Mouse (Mus musculus) gonadal fat pad, adult 2 months (tissue): ENCODE measurements around the gene Ttc8. TPM values are rescaled to one million over a fixed set of nuclear protein-coding genes. Genes with fewer than 3 reads are reported as not detected.
A peak's percentile ranks its signal among the peaks of the same experiment; 100 is the strongest.

Experiments
- DNase-seq: peaks from one replicate; pipeline ENCODE4 v3.0.0-alpha.2; 2012; ENCODE audit warnings: low read depth
- polyA plus RNA-seq: library from polyadenylated mRNA; depleted of rRNA; stranded (reverse); fragments of >200 nt; gene quantifications from 2 replicates; pipeline ENCODE4 v1.2.3, GENCODE M21; 2012

Ttc8 gene
- polyA plus RNA-seq, 1 experiment = 17.7 TPM

- DNase-seq = no peak
Observed at GRCm38 (mm10) chr12:98973461-98973860, 53.1 kb downstream of the Ttc8 start.

DNA sequence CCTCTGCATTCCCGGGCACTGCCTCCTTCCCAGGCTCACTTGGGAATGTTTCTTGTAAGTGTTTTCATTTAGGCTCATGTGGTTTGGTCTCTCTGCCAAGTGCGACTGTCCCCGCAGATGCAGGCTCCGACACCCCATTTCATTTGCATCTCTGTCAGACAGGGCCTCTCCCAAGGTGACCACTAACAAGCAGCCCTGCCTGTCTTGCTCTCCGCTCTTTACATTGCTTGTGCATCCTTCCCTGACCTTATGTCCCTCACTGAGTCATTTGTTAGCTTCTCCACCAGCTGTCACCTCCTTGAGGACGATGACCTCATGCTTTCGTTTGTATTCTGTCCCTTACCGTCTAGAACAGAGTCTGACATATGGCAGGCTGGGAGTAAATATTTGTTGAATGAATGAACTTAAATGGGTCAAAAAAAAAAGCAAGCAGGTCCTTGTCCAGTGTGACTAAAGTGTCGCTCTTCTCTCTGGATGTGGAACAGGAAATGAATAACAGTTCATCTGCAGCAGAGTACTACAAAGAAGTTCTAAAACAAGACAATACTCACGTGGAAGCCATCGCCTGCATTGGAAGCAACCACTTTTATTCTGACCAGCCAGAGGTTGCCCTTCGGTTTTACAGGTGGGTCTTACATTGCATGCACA is 53.9 kb downstream of the Ttc8 start:
- no peak for DNase-seq

DNA sequence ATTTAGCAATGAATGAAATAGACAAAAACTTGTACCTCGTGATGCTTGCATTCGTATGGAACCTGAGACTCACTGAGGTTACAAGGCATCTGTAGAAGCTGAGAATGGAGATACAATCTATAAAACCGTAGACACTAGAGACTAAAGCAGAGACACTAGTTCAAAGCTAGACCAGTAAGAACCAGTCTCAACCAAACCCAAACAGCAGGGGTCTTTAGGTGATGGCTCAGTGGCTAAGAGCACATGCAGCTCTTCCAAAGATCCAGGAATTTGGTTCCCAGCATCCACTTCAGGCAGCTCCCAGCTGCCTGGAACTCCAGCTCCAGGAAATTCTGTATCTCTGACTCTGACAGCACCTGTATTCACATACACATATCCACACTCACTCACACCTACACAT is 60.7 kb downstream of the Ttc8 start:
- no peak for DNase-seq

- DNase-seq = no peak
Observed at GRCm38 (mm10) chr12:98984785-98985184, 64.4 kb downstream of the Ttc8 start.

- no peak for DNase-seq
Observed at GRCm38 (mm10) chr12:98991076-98991829, 70.9 kb downstream of the Ttc8 start.

GRCm38 (mm10) chr12:98991830-98992216 is 71.4 kb downstream of the Ttc8 start:
- DNase-seq = no peak

GRCm38 (mm10) chr12:98993736-98994135 is 73.4 kb downstream of the Ttc8 start:
- no peak for DNase-seq

GRCm38 (mm10) chr12:98994366-98994765 is 74.0 kb downstream of the Ttc8 start:
- peak; percentile 8 for DNase-seq

DNA sequence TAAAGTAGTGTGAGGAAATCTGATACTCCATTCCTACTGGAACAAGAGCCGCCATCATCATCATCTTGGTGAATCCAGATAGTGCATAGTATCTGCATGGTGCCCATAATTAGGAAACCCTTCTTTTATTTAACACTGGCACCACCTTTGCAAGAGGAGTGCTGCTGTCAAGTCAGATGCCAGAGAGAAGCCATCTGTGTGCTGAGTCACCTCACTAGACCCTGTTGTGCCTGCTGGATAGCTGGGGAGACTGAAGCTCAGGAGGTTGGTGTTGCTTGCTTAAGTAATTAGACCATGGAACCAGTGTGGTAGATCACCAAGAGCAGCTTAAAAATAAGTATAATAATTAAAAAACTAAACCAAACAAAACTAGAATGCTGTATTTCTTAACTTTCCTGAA is 75.5 kb downstream of the Ttc8 start:
- DNase-seq = no peak

GRCm38 (mm10) chr12:98996581-98996988 is 76.2 kb downstream of the Ttc8 start:
- DNase-seq = no peak

DNA sequence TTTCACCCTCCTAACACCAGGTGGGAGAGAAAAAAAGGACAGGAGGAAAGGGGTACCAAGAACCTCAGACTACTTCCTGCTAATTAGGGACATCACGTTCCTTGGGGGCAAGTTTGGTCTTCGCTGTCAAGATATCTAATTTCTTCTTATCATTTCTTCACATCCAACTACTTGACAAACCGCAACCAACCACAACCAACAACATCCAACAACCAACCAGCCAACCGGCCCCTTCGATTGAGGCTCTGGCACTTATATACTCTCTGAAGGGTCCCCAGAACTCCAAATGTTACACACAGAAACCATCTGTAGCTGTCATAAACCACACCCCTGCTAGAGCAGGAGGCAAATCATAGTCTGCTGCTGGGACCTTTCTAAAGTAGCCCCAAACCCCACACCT is 76.7 kb downstream of the Ttc8 start:
- no peak for DNase-seq

GRCm38 (mm10) chr12:98998662-98999428 is 78.5 kb downstream of the Ttc8 start:
- no peak for DNase-seq

- no peak for DNase-seq
Observed at GRCm38 (mm10) chr12:99000310-99000709, 79.9 kb downstream of the Ttc8 start.

GRCm38 (mm10) chr12:99003046-99003445 is 82.7 kb downstream of the Ttc8 start:
- DNase-seq = no peak

DNA sequence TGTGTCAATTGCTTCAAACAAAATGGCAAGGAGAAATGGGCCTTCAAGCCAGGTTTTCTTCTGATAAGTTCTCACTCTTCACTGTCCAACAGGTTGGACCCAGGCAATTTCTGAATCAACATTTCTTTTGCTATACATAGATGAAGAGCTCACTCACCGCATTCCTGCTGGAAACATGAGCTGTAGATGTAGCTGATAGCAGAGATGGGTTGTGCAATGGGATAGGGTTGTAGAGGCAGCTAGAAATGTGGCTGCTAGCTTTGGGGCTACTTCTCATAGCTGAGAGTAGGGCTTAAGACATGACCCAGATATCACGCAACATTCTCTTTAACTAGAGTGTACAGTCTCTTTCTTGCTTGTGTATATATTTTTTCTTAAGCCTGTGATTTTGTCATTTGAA is 84.4 kb downstream of the Ttc8 start:
- DNase-seq = no peak

DNA sequence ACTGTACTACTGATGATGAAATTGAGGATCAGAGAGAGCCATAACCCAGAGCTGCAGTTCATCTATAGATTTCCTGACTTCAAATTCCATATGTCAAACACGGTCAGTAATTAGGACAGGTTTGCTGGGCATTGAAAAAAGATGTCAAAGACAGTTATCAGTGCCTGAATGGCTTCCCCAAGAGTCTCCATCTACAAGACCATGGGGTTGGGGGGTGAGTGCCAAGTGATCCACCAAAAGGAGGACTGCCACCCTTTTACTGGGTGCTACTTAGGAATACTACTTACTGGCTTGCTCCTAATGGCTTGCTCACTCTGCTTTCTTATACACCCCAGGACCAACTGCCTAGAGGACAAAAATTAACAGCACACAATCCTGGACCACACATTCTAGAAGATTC is 88.4 kb downstream of the Ttc8 start:
- DNase-seq = no peak

DNA sequence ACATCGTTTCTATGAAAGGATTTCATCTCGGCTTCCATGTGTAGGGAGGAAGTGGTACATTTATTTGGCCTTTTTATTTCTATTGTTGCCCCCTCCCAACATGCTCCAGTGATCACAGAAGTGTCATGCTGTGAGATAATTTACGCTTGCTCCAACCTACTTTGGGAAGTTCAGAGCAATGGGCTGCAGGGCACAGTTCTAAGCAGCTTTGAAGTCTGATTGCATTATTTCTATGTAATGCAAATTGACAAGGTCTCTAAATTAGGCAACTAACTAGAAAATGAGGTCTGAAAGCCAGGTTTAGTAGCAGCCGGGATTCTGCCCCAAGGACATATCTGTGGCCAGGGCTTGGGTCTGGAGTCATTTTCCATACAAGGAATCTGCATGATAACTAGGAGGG is 89.1 kb downstream of the Ttc8 start:
- no peak for DNase-seq

- no peak for DNase-seq
Observed at GRCm38 (mm10) chr12:99010044-99010443, 89.7 kb downstream of the Ttc8 start.

GRCm38 (mm10) chr12:99011161-99011861 is 90.9 kb downstream of the Ttc8 start:
- DNase-seq = no peak

DNA sequence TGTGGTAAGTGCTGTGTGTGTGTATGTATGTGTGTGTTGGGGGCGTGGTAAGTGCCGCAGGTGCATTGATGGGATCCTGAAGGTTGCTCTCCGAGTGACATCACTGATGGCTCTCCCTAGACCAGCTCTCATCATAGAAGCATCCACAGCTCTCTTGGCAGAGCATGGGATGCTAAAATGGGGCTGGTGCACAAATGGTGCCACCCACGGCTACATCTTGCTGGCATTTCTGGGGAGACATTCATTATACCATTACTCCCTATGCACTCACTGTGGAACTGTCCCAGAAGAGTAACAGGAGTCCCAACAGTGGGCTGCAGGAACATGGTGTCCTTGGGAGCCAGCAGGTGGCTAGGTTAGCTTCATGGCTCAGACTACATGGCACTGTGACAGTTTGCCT is 95.5 kb downstream of the Ttc8 start:
- no peak for DNase-seq

GRCm38 (mm10) chr12:99024430-99024960 is 104.1 kb downstream of the Ttc8 start:
- no peak for DNase-seq

- no peak for DNase-seq
Observed at GRCm38 (mm10) chr12:99026291-99026690, 105.9 kb downstream of the Ttc8 start.
